Mouse (Mus musculus) lung, adult 2 months (tissue): ENCODE data around the gene Lamtor3.

Experiments used
- CTCF ChIP-seq: fragments of 200-500 bp; IDR thresholded peaks from 2 replicates; pipeline ENCODE4 v1.5.1; 2011; ENCODE audit warnings: mild to moderate bottlenecking, low read length, control low read depth; ENCODE audit not compliant: insufficient read depth
- POLR2A ChIP-seq: fragments of 200-500 bp; IDR thresholded peaks from 2 replicates; pipeline ENCODE4 v1.6.1; 2011; ENCODE audit warnings: low read depth, mild to moderate bottlenecking, control low read depth, low read length, borderline replicate concordance; ENCODE audit errors: extremely low read depth

- TF ChIP-seq CTCF, result no peak
- TF ChIP-seq POLR2A, result no peak
Observed at GRCm38 (mm10) chr3:137900149-137900548, 18.2 kb upstream of the Lamtor3 start.
